Mouse (Mus musculus): ENCODE data around the gene 1700001C19Rik.
A peak's percentile ranks its signal among the peaks of the same experiment; 100 is the strongest.
"Not testable (repeated sequence)": the region's sequence is repeated elsewhere in the genome, so short reads cannot be mapped to it uniquely, and the experiment has no call there.

1700001C19Rik gene

DNA sequence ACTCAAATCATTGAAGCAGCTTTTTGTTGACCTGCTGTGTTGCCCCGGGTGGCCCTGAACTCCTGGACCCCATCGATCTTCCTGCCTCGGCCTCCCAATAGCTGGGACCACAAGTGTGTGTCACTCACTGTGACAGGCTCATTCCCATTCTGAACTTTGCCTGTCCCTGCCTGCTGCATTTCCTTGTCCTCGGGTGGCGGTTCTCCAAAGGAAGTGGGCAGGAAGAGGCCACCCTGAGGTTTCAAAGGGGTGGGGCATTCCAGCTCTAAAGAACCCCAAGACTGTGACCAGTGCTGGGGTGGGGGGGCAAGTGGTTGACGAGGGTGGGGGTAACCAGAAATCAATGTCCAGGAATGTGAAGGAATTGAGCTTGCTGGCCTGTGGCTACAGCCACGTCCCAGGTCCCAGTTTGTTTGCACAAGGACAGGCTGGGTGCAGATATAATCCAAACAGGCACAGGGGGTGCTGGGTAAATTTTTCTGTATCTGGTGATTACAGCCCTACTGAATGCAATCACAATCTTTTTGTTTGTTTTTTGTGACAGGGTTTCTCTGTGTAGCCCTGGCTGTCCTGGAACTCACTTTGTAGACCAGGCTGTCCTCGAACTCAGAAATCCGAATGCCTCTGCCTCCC, 2.3 kb upstream of the 1700001C19Rik start:
- ATAC-seq (ENCODE audit: insufficient number of reproducible peaks, low FRiP score, low TSS enrichment): no peak

DNA sequence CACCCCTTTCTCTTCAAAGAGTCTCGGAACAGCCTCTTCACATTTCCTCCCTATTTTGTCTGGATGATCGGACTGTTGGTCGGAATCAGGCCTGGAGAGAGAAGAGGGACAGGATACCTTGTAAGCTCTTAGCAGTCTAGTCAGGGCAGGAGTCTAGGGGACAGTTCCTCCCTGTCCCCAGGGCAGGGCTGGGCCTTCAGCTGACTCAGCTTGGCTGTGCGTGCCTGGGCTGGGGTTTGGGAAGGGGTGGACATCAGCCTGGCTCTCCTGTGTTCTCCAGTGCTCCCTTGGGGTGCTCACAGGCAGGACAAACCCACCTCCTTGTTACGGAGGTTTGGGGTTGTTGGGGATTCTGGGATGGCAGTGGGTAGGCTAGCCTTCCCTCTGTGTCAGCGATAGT, 1.4 kb upstream of the 1700001C19Rik start:
- no peak for ATAC-seq (ENCODE audit: insufficient number of reproducible peaks, low FRiP score, low TSS enrichment)

DNA sequence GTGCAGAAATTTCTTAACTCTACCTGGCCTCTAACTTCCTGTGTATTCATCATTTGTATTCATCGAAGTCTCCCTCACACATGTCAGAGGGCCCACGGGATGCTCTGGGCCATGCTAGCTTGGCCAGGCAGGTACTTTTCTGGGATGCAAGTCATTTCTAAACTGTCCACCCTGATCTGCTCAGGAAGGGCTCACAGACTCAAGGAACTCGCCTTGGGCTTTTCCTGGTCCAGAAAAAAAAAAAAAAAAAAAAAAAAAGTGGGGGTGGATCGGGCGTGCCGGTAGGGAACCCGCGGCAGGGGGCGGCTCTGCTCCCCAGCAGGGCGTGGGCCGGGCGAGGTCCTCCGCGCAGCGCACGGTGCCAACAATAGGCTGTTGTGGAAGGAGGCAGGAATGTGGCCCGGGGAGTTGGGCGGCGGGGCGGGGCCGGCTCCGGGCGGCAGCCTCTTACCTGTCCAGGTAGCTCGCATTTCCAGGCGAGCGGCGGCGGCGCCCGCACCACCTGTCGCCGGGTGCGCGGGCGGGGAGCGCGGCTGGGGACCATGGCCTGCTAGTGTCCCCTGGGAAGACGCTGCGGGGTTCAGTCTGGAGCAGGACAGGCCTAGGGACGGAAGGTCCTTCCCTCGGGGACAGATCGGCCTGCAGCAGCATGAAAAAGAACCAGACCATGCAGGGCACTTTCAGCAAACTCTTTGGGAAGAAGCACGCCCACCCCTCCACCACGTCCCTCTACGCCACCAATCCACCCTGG, 845 bp downstream of the 1700001C19Rik start, which contains the start of gene AI661453:
AI661453 (plus strand) TSS at position 460 of the 751 bp plus-strand sequence.
- ATAC-seq (ENCODE audit: insufficient number of reproducible peaks, low FRiP score, low TSS enrichment): no peak

GRCm38 (mm10) chr17:47430815-47431214, 6.4 kb downstream of the 1700001C19Rik start:
- no peak for ATAC-seq (ENCODE audit: insufficient number of reproducible peaks, low FRiP score, low TSS enrichment)

DNA sequence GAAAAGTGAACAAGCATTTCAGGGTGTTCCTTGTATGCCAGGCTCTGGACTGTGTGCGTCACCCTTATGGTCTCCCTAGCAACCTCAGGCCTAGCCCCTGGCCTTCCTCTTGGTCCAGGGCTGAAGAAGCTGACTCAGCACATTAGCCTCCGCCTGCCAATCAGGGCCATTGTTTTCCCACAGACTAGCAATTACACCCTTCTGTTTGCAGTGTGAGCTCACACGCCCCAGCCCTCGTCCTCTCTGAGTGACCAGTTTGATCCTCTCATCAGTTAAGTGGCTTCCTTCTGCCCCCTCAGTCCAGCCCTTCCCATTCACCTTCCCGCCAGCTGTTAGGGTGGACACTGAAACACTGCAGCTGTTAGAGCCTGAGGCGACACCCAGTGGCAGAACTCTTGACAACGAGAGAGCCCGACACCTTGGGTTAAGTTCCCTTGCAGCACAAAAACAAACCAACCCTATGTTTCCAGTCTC, 8.3 kb downstream of the 1700001C19Rik start:
- ATAC-seq (ENCODE audit: insufficient number of reproducible peaks, low FRiP score, low TSS enrichment): no peak

DNA sequence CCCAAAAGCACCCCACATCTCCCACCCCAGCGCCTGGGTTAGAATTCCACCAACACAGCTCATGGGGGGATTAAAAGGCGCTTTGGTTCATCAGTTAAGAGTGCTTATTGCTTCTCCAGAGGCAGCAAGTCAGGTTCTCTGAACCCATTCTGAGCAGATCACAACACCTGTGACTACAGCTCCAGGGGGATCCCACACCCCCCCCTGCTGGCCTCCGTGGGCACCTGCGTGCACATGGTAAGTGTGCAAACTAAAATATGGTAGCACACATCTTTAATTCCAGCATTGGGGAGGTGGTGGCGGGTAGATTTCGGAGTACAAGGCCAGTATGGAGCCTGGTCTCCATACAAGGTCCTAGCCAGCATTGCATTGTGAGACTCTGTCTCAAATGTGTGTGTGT, 9.9 kb downstream of the 1700001C19Rik start:
- ATAC-seq (ENCODE audit: insufficient number of reproducible peaks, low FRiP score, low TSS enrichment): no peak

DNA sequence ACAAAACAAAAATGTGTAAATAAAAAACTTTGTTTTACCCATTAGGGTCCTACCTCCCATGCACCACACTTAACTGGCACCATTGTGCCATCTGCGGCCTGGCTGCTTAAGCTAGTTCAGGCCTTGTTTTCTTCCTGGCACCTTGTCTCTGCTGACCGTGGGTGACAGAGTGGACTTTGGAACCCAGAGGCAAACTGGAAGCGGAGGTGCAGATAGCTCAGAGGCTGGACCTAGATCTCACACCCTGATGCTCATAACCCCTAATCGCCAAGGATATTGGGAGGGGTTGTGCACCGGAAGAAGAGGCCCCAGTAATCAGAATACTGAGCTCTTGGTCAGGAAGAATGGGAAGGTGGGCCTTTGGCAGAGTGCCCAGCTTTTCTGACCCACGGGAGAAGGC, 13.0 kb downstream of the 1700001C19Rik start:
- ATAC-seq (ENCODE audit: insufficient number of reproducible peaks, low FRiP score, low TSS enrichment): no peak

GRCm38 (mm10) chr17:47422616-47423015, 14.6 kb downstream of the 1700001C19Rik start:
- not testable (repeated sequence) for ATAC-seq (ENCODE audit: insufficient number of reproducible peaks, low FRiP score, low TSS enrichment)

DNA sequence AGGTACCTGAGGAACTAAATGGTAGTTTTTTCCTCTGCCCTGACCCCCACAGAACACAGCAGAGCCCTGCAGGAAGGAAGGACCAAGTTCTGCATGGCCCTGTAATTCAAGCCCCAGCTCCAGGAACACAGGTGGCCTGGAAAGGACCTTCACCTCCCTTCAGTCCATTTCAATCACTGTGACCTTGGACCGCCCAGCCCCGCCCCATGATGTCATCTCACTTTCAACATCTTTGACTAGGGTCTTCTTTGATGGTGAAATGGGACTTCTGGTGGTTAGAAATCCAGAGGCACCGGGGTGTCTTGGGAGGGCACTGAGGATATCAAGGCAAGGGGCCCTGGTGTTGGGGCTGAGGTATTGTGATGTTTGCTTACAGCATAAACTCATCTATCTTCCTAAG, 15.6 kb downstream of the 1700001C19Rik start:
- ATAC-seq (ENCODE audit: insufficient number of reproducible peaks, low FRiP score, low TSS enrichment): no peak

DNA sequence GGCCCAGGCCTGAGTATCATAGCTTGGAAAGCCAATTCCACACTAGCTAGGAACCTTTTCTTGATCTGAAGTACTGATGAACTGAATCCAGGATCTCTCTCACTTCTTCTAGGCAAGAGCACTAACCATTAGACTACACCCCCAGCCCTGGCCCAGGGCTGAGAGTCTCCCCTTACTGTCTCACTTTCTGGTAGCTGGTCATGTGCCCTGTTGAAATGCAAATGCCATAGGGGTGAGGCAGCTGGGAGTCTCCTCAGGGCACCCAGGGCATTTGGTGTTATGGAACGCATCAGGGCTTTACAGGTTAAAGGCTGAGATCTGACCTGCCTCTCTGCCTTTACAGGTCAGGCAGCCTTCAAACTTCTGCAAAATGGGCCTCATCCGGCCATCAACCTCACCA, 17.0 kb downstream of the 1700001C19Rik start:
- ATAC-seq (ENCODE audit: insufficient number of reproducible peaks, low FRiP score, low TSS enrichment): no peak

- peak; percentile 36; the same call in 1 of the 2 replicates for ATAC-seq (ENCODE audit: insufficient number of reproducible peaks, low FRiP score, low TSS enrichment)
These were observed 27.0 kb downstream of the 1700001C19Rik start for GRCm38 (mm10) chr17:47409897-47410861.

DNA sequence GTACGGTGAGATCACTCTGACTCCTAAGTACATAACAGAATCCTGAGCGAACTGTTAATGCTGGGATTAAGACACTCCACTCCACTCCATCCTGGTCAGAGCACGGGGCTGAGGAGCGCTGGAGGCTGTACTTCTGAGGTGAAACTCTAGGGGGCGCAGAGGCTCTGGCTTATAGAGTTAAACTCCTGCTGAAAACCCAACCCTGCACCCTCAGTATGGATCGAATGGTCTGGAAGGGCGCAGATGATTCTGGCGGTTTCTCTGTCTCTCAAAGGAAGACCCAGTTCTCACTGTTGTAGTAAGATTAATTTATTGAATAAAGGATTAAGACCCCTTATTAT, 28.6 kb downstream of the 1700001C19Rik start:
- ATAC-seq (ENCODE audit: insufficient number of reproducible peaks, low FRiP score, low TSS enrichment): no peak

- no peak for ATAC-seq (ENCODE audit: insufficient number of reproducible peaks, low FRiP score, low TSS enrichment)
These were observed 29.2 kb downstream of the 1700001C19Rik start for GRCm38 (mm10) chr17:47407717-47408557.

- ATAC-seq (ENCODE audit: insufficient number of reproducible peaks, low FRiP score, low TSS enrichment): no peak
These were observed 36.7 kb downstream of the 1700001C19Rik start, which contains the start of gene Guca1a for GRCm38 (mm10) chr17:47400451-47400850. Gene Guca1a, minus strand, starts transcription at chr17:47400584.

DNA sequence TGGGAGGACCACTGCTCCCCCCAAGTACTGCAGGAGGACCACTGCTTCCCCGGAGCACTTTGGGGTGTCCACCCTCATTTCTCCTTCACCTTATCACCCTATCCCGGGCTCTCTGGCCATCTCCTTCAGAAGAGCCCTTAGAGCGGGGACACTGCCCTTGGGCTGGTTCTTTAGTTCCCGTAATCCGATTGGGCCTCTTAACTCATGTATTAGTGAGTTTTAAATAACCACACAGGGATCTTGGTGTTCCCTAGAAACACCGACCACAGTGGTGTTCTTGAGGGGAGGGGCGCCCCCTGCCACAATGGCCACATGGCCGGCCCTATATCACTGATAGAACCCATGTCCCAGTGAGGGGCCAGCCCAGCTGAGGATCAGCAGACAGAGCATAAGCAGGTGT, 38.1 kb downstream of the 1700001C19Rik start:
- ATAC-seq (ENCODE audit: insufficient number of reproducible peaks, low FRiP score, low TSS enrichment): no peak

- ATAC-seq (ENCODE audit: insufficient number of reproducible peaks, low FRiP score, low TSS enrichment): no peak
These were observed 41.7 kb downstream of the 1700001C19Rik start for GRCm38 (mm10) chr17:47395376-47395913.

GRCm38 (mm10) chr17:47394223-47394869, 42.8 kb downstream of the 1700001C19Rik start:
- ATAC-seq (ENCODE audit: insufficient number of reproducible peaks, low FRiP score, low TSS enrichment): no peak

- ATAC-seq (ENCODE audit: insufficient number of reproducible peaks, low FRiP score, low TSS enrichment): no peak
These were observed 50.5 kb downstream of the 1700001C19Rik start for GRCm38 (mm10) chr17:47386649-47387048.

- no peak for ATAC-seq (ENCODE audit: insufficient number of reproducible peaks, low FRiP score, low TSS enrichment)
These were observed 52.0 kb downstream of the 1700001C19Rik start, which contains the start of gene Guca1b for GRCm38 (mm10) chr17:47385145-47385544. Gene Guca1b, plus strand, starts transcription at chr17:47385393.

Measured in cerebellum, adult (tissue).